Mouse (Mus musculus) leukemia stem cell, adult 10-12 weeks (primary cell): Measurements from ENCODE around the gene Frrs1. TPM values are rescaled to one million over a fixed set of nuclear protein-coding genes. Genes with fewer than 3 reads are reported as not detected.

Source experiments
- polyA plus RNA-seq: library from polyadenylated mRNA; stranded (reverse); fragments of >175 nt; gene quantifications from 2 replicates; pipeline ENCODE4 v1.2.3, GENCODE M21; 2012; ENCODE audit warnings: low replicate concordance

Gene Frrs1
- polyA plus RNA-seq: 4.7 and 21.2 TPM in 2 replicates

DNA sequence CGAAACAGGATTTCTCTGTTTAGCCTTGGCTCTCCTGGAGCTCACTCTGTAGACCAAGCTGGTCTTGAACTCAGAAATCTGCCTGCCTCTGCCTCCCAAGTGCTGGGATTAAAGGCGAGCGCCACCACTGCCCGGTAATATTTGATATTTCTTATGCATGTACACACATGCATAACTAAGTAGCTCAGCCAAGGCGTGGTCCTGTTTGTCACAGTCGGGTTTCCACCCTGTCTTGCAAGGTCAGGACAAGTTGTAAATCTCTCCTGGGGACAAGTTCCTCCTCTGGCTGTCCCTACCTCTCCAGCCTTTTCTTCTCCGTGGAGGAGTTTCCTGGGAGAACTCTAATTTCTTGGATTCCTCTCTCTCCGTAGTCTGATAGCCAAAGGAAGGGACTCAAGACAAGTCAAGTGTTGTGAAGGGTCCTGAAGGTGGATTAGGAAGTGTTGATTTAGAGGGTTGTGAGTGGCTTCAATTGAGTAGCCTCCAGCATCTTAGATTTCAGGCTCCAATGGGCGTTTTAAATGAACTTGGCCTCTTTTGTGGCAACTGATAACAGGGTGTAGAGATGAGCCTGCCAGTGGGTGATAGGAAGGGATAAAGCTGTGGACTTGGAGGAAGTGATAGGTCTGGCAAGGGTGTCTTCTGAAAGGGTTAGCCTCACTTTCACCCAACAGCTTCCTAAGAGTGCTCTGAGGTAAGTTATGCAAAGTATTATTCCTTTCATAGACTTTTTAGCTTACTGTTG, at the start of gene Frrs1:
TSS of gene Frrs1 (plus strand) at position 524 of the 745 bp plus-strand sequence.

Other genes with a start within 250 kb of the Frrs1 start
- gene Trmt13, start 244.9 kb upstream of the Frrs1 start, polyA plus RNA-seq: 1.4 and 2.4 TPM in 2 replicates
- gene Mfsd14a, start 196.8 kb upstream of the Frrs1 start, polyA plus RNA-seq: 8.6 and 13.0 TPM in 2 replicates
- not detected in 2 replicates for gene Gm43191, start 178.2 kb upstream of the Frrs1 start, polyA plus RNA-seq
- 10.5 and 24.6 TPM in 2 replicates for gene Slc35a3, start 146.6 kb upstream of the Frrs1 start, polyA plus RNA-seq
- gene Agl, start 51.3 kb upstream of the Frrs1 start, polyA plus RNA-seq: 0.42 and 0.79 TPM in 2 replicates
- not detected in 2 replicates for gene 4930455H04Rik, start 108.8 kb downstream of the Frrs1 start, polyA plus RNA-seq
- gene Palmd, start 109.5 kb downstream of the Frrs1 start, polyA plus RNA-seq: not detected in 2 replicates